Mouse (Mus musculus) heart, postnatal 0 days (tissue): ENCODE results near the gene Cnst. TPM values are rescaled to one million over a fixed set of nuclear protein-coding genes. Genes with fewer than 3 reads are reported as not detected.

Experiments
- ATAC-seq: fragments of 200-750 bp; cut with Nextera tagmentation; 2 replicates; pipeline ENCODE4 v1.8.0; 2017; ENCODE audit warnings: low read depth, moderate number of reproducible peaks, moderate library complexity; ENCODE audit not compliant: insufficient read depth
- DNase-seq: peaks from one replicate; pipeline ENCODE4 v3.0.0-alpha.2; 2016; ENCODE audit warnings: low spot score
- H3K27ac ChIP-seq: fragments of 300-500 bp; sonication (generic); 2 replicates; pipeline ENCODE4 v1.5.1; 2014; ENCODE audit warnings: low read depth, mild to moderate bottlenecking
- H3K27me3 ChIP-seq: fragments of 300-500 bp; sonication (generic); 2 replicates; pipeline ENCODE4 v1.6.1; 2014; ENCODE audit warnings: low read length, mixed read lengths; ENCODE audit not compliant: control insufficient read depth, insufficient read depth
- H3K36me3 ChIP-seq: fragments of 300-500 bp; sonication (generic); replicated peaks from 2 replicates; pipeline ENCODE4 v1.6.1; 2014; ENCODE audit warnings: low read length, mixed read lengths; ENCODE audit not compliant: control insufficient read depth, insufficient read depth
- H3K4me1 ChIP-seq: fragments of 300-500 bp; sonication (generic); 2 replicates; pipeline ENCODE4 v1.6.1; 2014; ENCODE audit warnings: antibody characterized with exemption; ENCODE audit not compliant: control insufficient read depth, insufficient read depth
- H3K4me2 ChIP-seq: fragments of 300-500 bp; sonication (generic); 2 replicates; pipeline ENCODE4 v1.6.1; 2014; ENCODE audit warnings: low read depth, mild to moderate bottlenecking, low read length, moderate library complexity
- H3K4me3 ChIP-seq: fragments of 300-500 bp; sonication (generic); 2 replicates; pipeline ENCODE4 v1.5.1; 2014; ENCODE audit warnings: low read depth, low read length
- H3K9ac ChIP-seq: fragments of 300-500 bp; sonication (generic); replicated peaks from 2 replicates; pipeline ENCODE4 v1.6.1; 2014; ENCODE audit warnings: low read depth, low read length, mixed read lengths
- H3K9me3 ChIP-seq: fragments of 300-500 bp; sonication (generic); replicated peaks from 2 replicates; pipeline ENCODE4 v1.6.1; 2016; ENCODE audit warnings: low read length; ENCODE audit not compliant: control insufficient read depth
- CTCF ChIP-seq: IDR thresholded peaks from 2 replicates; pipeline ENCODE4 v1.5.1; 2016; ENCODE audit warnings: antibody characterized with exemption, control low read depth, low read depth
- EP300 ChIP-seq: IDR thresholded peaks from 2 replicates; pipeline ENCODE4 v1.6.1; 2016; ENCODE audit warnings: antibody characterized with exemption, low read depth
- WGBS: fragments of 180-500 bp; shearing (Covaris S2); extraction: QIAGEN DNeasy Blood & Tissue Kit; methylation state at CpG from one replicate; pipeline ENCODE4 v1.1.7; 2014; 5-methylcytosine and 5-hydroxymethylcytosine counted together
- polyA plus RNA-seq: library from polyadenylated mRNA; unstranded; fragments of >200 nt; fragmentation: Nextera tagmentation; extraction: Ambion mirVana; gene quantifications from 2 replicates; pipeline ENCODE4 v1.2.1, GENCODE M21; 2015
- total RNA-seq: library from RNA; depleted of rRNA; stranded (reverse); fragments of >200 nt; gene quantifications from 2 replicates; pipeline ENCODE4 v1.2.3, GENCODE M21; 2014; ENCODE audit warnings: low replicate concordance

Gene Cnst
- total and polyA plus RNA-seq, 2 experiments from 2014 or later = 21.4 to 21.5 TPM

DNA sequence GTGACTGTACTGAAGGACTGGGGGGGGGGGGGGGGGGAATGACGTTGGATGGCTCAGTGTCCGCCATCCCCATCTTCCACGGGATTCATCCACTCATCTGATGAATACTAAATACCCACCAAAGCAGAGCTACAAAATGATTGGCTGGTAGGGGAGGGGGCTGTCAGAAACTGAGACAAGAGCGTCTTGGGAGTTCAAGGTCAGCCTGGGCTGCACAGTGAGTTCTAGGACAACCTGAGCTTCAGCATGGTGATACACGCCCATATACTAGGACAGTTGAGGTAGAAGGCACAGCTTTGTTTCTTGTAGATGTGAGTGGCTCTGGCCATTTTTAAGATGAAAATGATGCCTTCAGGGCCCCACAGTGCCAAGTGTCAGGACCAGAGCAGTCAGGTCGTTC is 52.2 kb downstream of the Cnst start:
- Histone ChIP-seq H3K9ac (no peak overlapping the region), H3K4me1 (no peaks in the 10 kb centered on the region), H3K27me3 (no peaks in the 10 kb centered on the region), H3K4me3 (no peak overlapping the region), H3K36me3 (peaks cover 11% of the 10 kb centered on the region; the same call in 1 of the 2 replicates), H3K9me3 (no peaks in the 10 kb centered on the region), H3K27ac (no peak overlapping the region), H3K4me2 (no peak overlapping the region)
- ATAC-seq (no peak), DNase-seq (no peak)
- TF ChIP-seq CTCF = no peak
- no peak for TF ChIP-seq EP300
- WGBS = 87% methylated on average over 6 of the region's 6 CpGs

GRCm38 (mm10) chr1:179604526-179604925 is 58.4 kb downstream of the Cnst start:
- WGBS = 69% methylated on average over 3 of the region's 3 CpGs
- ATAC-seq (no peak), DNase-seq (no peak)
- H3K4me1 ChIP-seq = no peaks in the 10 kb centered on the region; the same call in 1 of the 2 replicates
- TF ChIP-seq CTCF = no peak
- H3K4me3 ChIP-seq = no peak overlapping the region
- H3K36me3 ChIP-seq = peaks cover 8% of the 10 kb centered on the region
- no peak overlapping the region for H3K27ac ChIP-seq
- no peaks in the 10 kb centered on the region for H3K9me3 ChIP-seq
- no peak overlapping the region for H3K4me2 ChIP-seq
- no peaks in the 10 kb centered on the region for H3K27me3 ChIP-seq
- no peak overlapping the region for H3K9ac ChIP-seq

GRCm38 (mm10) chr1:179606004-179606723 is 60.0 kb downstream of the Cnst start:
- no peaks in the 10 kb centered on the region for H3K27me3 ChIP-seq
- ATAC-seq = peak; percentile 85
- peak overlapping the region; percentile 88 for H3K27ac ChIP-seq
- no peak overlapping the region for H3K4me3 ChIP-seq
- TF ChIP-seq EP300 (no peak), CTCF (no peak)
- H3K36me3 ChIP-seq = peaks cover 18% of the 10 kb centered on the region
- 21% methylated on average over 9 of the region's 9 CpGs for WGBS
- peak overlapping the region; percentile 25; the same call in 1 of the 2 replicates for H3K9ac ChIP-seq
- peak; percentile 73 for DNase-seq
- no peaks in the 10 kb centered on the region; the same call in 1 of the 2 replicates for H3K4me1 ChIP-seq
- H3K4me2 ChIP-seq = no peak overlapping the region; the same call in 1 of the 2 replicates
- no peaks in the 10 kb centered on the region for H3K9me3 ChIP-seq

- ATAC-seq (no peak), DNase-seq (no peak)
- TF ChIP-seq EP300 (no peak), CTCF (no peak)
- 85% methylated on average over 8 of the region's 8 CpGs for WGBS
- Histone ChIP-seq H3K4me1 (no peaks in the 10 kb centered on the region; the same call in 1 of the 2 replicates), H3K9ac (no peak overlapping the region), H3K27me3 (no peaks in the 10 kb centered on the region), H3K4me3 (no peak overlapping the region), H3K27ac (no peak overlapping the region), H3K9me3 (no peaks in the 10 kb centered on the region), H3K36me3 (peaks cover 26% of the 10 kb centered on the region), H3K4me2 (no peak overlapping the region)
Measured at GRCm38 (mm10) chr1:179608521-179608920, 62.4 kb downstream of the Cnst start.

- 49% methylated on average over 26 of the region's 26 CpGs for WGBS
- H3K36me3 ChIP-seq = peaks cover 26% of the 10 kb centered on the region
- no peaks in the 10 kb centered on the region for H3K27me3 ChIP-seq
- H3K9me3 ChIP-seq = no peaks in the 10 kb centered on the region
- no peaks in the 10 kb centered on the region; the same call in 1 of the 2 replicates for H3K4me1 ChIP-seq
- no peak overlapping the region for H3K4me3 ChIP-seq
- no peak overlapping the region for H3K4me2 ChIP-seq
- H3K9ac ChIP-seq = no peak overlapping the region
- TF ChIP-seq EP300 = no peak
- no peak for TF ChIP-seq CTCF
- no peak overlapping the region for H3K27ac ChIP-seq
- ATAC-seq (no peak), DNase-seq (no peak)
Measured at GRCm38 (mm10) chr1:179609724-179610505, 63.7 kb downstream of the Cnst start.
